Mouse (Mus musculus) activated CD4-positive, CD25-positive, alpha-beta regulatory T cell, adult 9 weeks (primary cell): Measurements from ENCODE around the gene Lhcgr. TPM values are rescaled to one million over a fixed set of nuclear protein-coding genes. Genes with fewer than 3 reads are reported as not detected.

Experiments
- polyA plus RNA-seq: library from polyadenylated mRNA; unstranded; fragments of 100-300 nt; shearing (Covaris generic); gene quantifications from one replicate; pipeline ENCODE4 v1.2.1, GENCODE M21; 2017

The Lhcgr gene
- polyA plus RNA-seq = not detected

DNA sequence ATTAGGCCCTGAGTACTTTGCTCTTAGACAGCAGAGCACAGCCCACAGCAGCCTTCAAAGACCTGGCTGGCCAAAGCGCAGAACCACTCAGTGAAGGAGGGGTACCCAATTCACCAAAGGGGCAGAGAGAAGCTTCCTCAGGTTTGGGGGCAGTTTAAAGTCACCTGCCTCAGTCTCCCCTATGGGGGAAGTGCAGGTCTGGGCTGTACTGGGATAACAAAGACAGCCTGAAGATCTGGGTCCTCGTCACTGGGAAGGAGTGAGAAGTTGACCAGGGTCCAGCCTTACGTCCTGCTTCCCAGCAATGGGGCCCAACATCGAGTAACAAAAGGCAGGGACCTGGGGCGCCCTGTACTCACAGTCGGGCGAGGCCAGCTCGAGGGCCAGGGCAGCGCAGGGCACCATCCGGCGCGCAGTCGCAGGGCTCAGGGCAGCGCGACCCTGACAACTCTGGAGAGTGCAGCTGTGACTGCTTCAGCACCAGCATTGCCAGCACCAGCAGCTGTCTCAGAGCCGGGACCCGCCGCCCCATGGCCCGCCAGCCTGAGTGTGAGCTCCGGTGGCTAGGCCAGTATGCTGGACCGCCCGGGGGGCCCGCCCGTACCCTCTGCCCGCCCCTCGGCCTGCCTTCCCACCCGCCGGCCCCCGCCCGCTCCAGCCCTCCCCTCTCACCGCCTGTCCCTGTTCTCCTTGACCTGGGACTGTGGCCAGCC, at the start of gene Lhcgr:
Lhcgr (minus strand) TSS at position 551 of the 713 bp plus-strand sequence.

DNA sequence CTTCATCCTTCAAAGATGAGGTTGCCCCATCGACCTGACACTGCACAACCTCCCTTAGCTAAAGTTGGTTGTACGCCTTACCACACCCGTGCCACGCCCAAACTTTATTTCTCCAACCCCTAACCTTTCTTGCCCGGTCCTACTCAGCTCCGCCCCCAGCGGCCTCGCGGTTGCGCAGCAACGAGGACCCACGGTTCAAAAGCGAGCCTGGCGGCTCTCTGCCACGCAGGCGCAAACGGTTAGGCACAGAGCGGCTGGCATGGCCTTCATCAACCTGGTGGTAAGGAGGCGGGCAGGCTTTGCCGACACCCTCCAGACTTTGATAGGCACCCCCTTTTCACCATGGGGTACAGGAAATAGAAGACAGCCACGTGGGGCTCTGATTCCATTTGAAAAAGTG, 123.3 kb downstream of the Lhcgr start, which contains the start of gene Gtf2a1l:
Gtf2a1l (plus strand) TSS at position 209 of the 400 bp plus-strand sequence.

Other genes starting within 250 kb of the Lhcgr start
- gene Ston1, start 194.3 kb downstream of the Lhcgr start, polyA plus RNA-seq = 3.4 TPM
- not detected for gene Gtf2a1l, start 123.3 kb downstream of the Lhcgr start, polyA plus RNA-seq